Mouse (Mus musculus): ENCODE measurements around the gene Them7.

The Them7 gene

GRCm38 (mm10) chr2:105311414-105311813 lies 87.3 kb downstream of the Them7 start:
- no peak for DNase-seq (ENCODE audit: low spot score in 2 of 2)

- no peak for DNase-seq (ENCODE audit: low spot score in 2 of 2)
Observed at GRCm38 (mm10) chr2:105311991-105312390, 87.9 kb downstream of the Them7 start.

GRCm38 (mm10) chr2:105313077-105313476 lies 89.0 kb downstream of the Them7 start:
- DNase-seq (ENCODE audit: low spot score in 2 of 2): no peak

GRCm38 (mm10) chr2:105317556-105318184 lies 93.5 kb downstream of the Them7 start:
- no peak for DNase-seq (ENCODE audit: low spot score in 2 of 2)

GRCm38 (mm10) chr2:105326067-105326466 lies 101.9 kb downstream of the Them7 start:
- DNase-seq (ENCODE audit: low spot score in 2 of 2): no peak

- no peak for DNase-seq (ENCODE audit: low spot score in 2 of 2)
Observed at GRCm38 (mm10) chr2:105330024-105330423, 105.9 kb downstream of the Them7 start.

GRCm38 (mm10) chr2:105333107-105333506 lies 109.0 kb downstream of the Them7 start:
- DNase-seq (ENCODE audit: low spot score in 2 of 2): no peak

- peak in 1 of 2 experiments; percentile 36 for DNase-seq (ENCODE audit: low spot score in 2 of 2)
Observed at GRCm38 (mm10) chr2:105333976-105334713, 110.0 kb downstream of the Them7 start.

- DNase-seq (ENCODE audit: low spot score in 2 of 2): no peak
Observed at GRCm38 (mm10) chr2:105335661-105336060, 111.5 kb downstream of the Them7 start.

GRCm38 (mm10) chr2:105336314-105337027 lies 112.4 kb downstream of the Them7 start:
- no peak for DNase-seq (ENCODE audit: low spot score in 2 of 2)

GRCm38 (mm10) chr2:105337171-105337875 lies 113.2 kb downstream of the Them7 start:
- DNase-seq (ENCODE audit: low spot score in 2 of 2): no peak

- DNase-seq (ENCODE audit: low spot score in 2 of 2): no peak
Observed at GRCm38 (mm10) chr2:105339993-105340392, 115.9 kb downstream of the Them7 start.

- DNase-seq (ENCODE audit: low spot score in 2 of 2): no peak
Observed at GRCm38 (mm10) chr2:105348886-105349285, 124.8 kb downstream of the Them7 start.

GRCm38 (mm10) chr2:105356791-105357190 lies 132.7 kb downstream of the Them7 start:
- no peak for DNase-seq (ENCODE audit: low spot score in 2 of 2)

GRCm38 (mm10) chr2:105358040-105358439 lies 133.9 kb downstream of the Them7 start:
- DNase-seq (ENCODE audit: low spot score in 2 of 2): no peak

GRCm38 (mm10) chr2:105367623-105368022 lies 143.5 kb downstream of the Them7 start:
- no peak for DNase-seq (ENCODE audit: low spot score in 2 of 2)

- no peak for DNase-seq (ENCODE audit: low spot score in 2 of 2)
Observed at GRCm38 (mm10) chr2:105370240-105370639, 146.1 kb downstream of the Them7 start.

- DNase-seq (ENCODE audit: low spot score in 2 of 2): peak in 1 of 2 experiments; percentile 12
Observed at GRCm38 (mm10) chr2:105370698-105371097, 146.6 kb downstream of the Them7 start.

GRCm38 (mm10) chr2:105372156-105372555 lies 148.0 kb downstream of the Them7 start:
- no peak for DNase-seq (ENCODE audit: low spot score in 2 of 2)

- no peak for DNase-seq (ENCODE audit: low spot score in 2 of 2)
Observed at GRCm38 (mm10) chr2:105372727-105373126, 148.6 kb downstream of the Them7 start.

GRCm38 (mm10) chr2:105373658-105374057 lies 149.5 kb downstream of the Them7 start:
- no peak for DNase-seq (ENCODE audit: low spot score in 2 of 2)

GRCm38 (mm10) chr2:105375261-105375660 lies 151.1 kb downstream of the Them7 start:
- DNase-seq (ENCODE audit: low spot score in 2 of 2): no peak
